Mouse (Mus musculus): ENCODE results near the gene Rab11fip2.

Rab11fip2 gene

GRCm38 (mm10) chr19:59943322-59943871 lies at the start of gene Rab11fip2:
Rab11fip2 (minus strand) TSS chr19:59943654.
- peak; percentile 78 to 89 for DNase-seq (ENCODE audit: low spot score in 2 of 2)

GRCm38 (mm10) chr19:59981588-59981987 lies 38.1 kb upstream of the Rab11fip2 start:
- no peak for DNase-seq (ENCODE audit: low spot score in 2 of 2)

- no peak for DNase-seq (ENCODE audit: low spot score in 2 of 2)
Observed at GRCm38 (mm10) chr19:59954936-59955335, 11.5 kb upstream of the Rab11fip2 start.

GRCm38 (mm10) chr19:59949731-59950130 lies 6.3 kb upstream of the Rab11fip2 start:
- DNase-seq (ENCODE audit: low spot score in 2 of 2): no peak

GRCm38 (mm10) chr19:59942716-59943321 lies 635 bp downstream of the Rab11fip2 start:
- DNase-seq (ENCODE audit: low spot score in 2 of 2): no peak

GRCm38 (mm10) chr19:59939711-59940110 lies 3.7 kb downstream of the Rab11fip2 start:
- no peak for DNase-seq (ENCODE audit: low spot score in 2 of 2)

GRCm38 (mm10) chr19:59932085-59932484 lies 11.4 kb downstream of the Rab11fip2 start:
- no peak for DNase-seq (ENCODE audit: low spot score in 2 of 2)

GRCm38 (mm10) chr19:59928672-59929071 lies 14.8 kb downstream of the Rab11fip2 start:
- no peak for DNase-seq (ENCODE audit: low spot score in 2 of 2)

- DNase-seq (ENCODE audit: low spot score in 2 of 2): no peak
Observed at GRCm38 (mm10) chr19:59926125-59926524, 17.3 kb downstream of the Rab11fip2 start.

- DNase-seq (ENCODE audit: low spot score in 2 of 2): no peak
Observed at GRCm38 (mm10) chr19:59920846-59921245, 22.6 kb downstream of the Rab11fip2 start.

GRCm38 (mm10) chr19:59917901-59918613 lies 25.4 kb downstream of the Rab11fip2 start:
- DNase-seq (ENCODE audit: low spot score in 2 of 2): no peak

- DNase-seq (ENCODE audit: low spot score in 2 of 2): no peak
Observed at GRCm38 (mm10) chr19:59911554-59911953, 31.9 kb downstream of the Rab11fip2 start.

- DNase-seq (ENCODE audit: low spot score in 2 of 2): peak in 1 of 2 experiments; percentile 3
Observed at GRCm38 (mm10) chr19:59905296-59906081, 38.0 kb downstream of the Rab11fip2 start.

- DNase-seq (ENCODE audit: low spot score in 2 of 2): peak in 1 of 2 experiments; percentile 19
Observed at GRCm38 (mm10) chr19:59899965-59900364, 43.5 kb downstream of the Rab11fip2 start.

- DNase-seq (ENCODE audit: low spot score in 2 of 2): no peak
Observed at GRCm38 (mm10) chr19:59898301-59898700, 45.2 kb downstream of the Rab11fip2 start.

GRCm38 (mm10) chr19:59889383-59889782 lies 54.1 kb downstream of the Rab11fip2 start:
- DNase-seq (ENCODE audit: low spot score in 2 of 2): peak in 1 of 2 experiments; percentile 45

GRCm38 (mm10) chr19:59888846-59889245 lies 54.6 kb downstream of the Rab11fip2 start:
- DNase-seq (ENCODE audit: low spot score in 2 of 2): no peak

- no peak for DNase-seq (ENCODE audit: low spot score in 2 of 2)
Observed at GRCm38 (mm10) chr19:59887866-59888265, 55.6 kb downstream of the Rab11fip2 start.

- DNase-seq (ENCODE audit: low spot score in 2 of 2): no peak
Observed at GRCm38 (mm10) chr19:59885301-59885700, 58.2 kb downstream of the Rab11fip2 start.

- no peak for DNase-seq (ENCODE audit: low spot score in 2 of 2)
Observed at GRCm38 (mm10) chr19:59877238-59877637, 66.2 kb downstream of the Rab11fip2 start.

- no peak for DNase-seq (ENCODE audit: low spot score in 2 of 2)
Observed at GRCm38 (mm10) chr19:59866666-59867065, 76.8 kb downstream of the Rab11fip2 start.

- no peak for DNase-seq (ENCODE audit: low spot score in 2 of 2)
Observed at GRCm38 (mm10) chr19:59862423-59862822, 81.0 kb downstream of the Rab11fip2 start.

Data from spleen, postnatal 4 days (tissue).